In genomic region chr12:36694072-36694471, GRCm38 (mm10) we compare ENCODE assay signal across 26 mouse cellular contexts.
A peak's percentile ranks its signal among the peaks of the same experiment; 100 is the strongest.
DNase-seq lines count a peak whose midpoint lies in the region; ATAC-seq and TF ChIP-seq lines count a peak whose summit lies in the region.
"Had no signal": no experiment of that assay in that cellular context is flagged by ENCODE, and none has a peak within 500 bp of the region (broad histone marks: within the 10 kb centered on the region; RNA-seq: fewer than 3 reads in every experiment).

No protein-coding gene starts in this region.

- no peaks in the 10 kb centered on the region for H3K9me3 ChIP-seq in hindbrain, embryonic 13.5 days
- no peaks in the 10 kb centered on the region for H3K9me3 ChIP-seq in hindbrain, postnatal 0 days (ENCODE audit: low read length)
- no peaks in the 10 kb centered on the region for H3K9me3 ChIP-seq in midbrain, embryonic 13.5 days
- no peaks in the 10 kb centered on the region for H3K9me3 ChIP-seq in midbrain, embryonic 16.5 days (replicated peaks; ENCODE audit: control insufficient read depth, low read length, poor library complexity, severe bottlenecking)
- no peaks in the 10 kb centered on the region for H3K9me3 ChIP-seq in neural tube, embryonic 13.5 days
- H3K9me3 ChIP-seq in neural tube, embryonic 15.5 days (replicated peaks), result no peaks in the 10 kb centered on the region
- H3K9me3 ChIP-seq: embryonic facial prominence, embryonic 12.5 days; embryonic facial prominence, embryonic 15.5 days; G1E had no signal

- no peak overlapping the region for H3K4me3 ChIP-seq in hindbrain, embryonic 13.5 days
- H3K4me3 ChIP-seq in hindbrain, postnatal 0 days (ENCODE audit: low read length), result no peak overlapping the region
- H3K4me3 ChIP-seq in midbrain, embryonic 13.5 days (replicated peaks), result no peak overlapping the region
- H3K4me3 ChIP-seq in midbrain, embryonic 16.5 days (ENCODE audit: low read depth, low read length), result no peak overlapping the region
- H3K4me3 ChIP-seq in neural tube, embryonic 13.5 days, result no peak overlapping the region
- H3K4me3 ChIP-seq in neural tube, embryonic 15.5 days (replicated peaks), result no peak overlapping the region
- H3K4me3 ChIP-seq: embryonic facial prominence, embryonic 12.5 days; embryonic facial prominence, embryonic 15.5 days; gastrocnemius, adult 2 months had no signal

- H3K4me2 ChIP-seq in hindbrain, embryonic 13.5 days, result no peak overlapping the region
- H3K4me2 ChIP-seq in hindbrain, postnatal 0 days (ENCODE audit: low read depth, low read length), result no peak overlapping the region
- no peak overlapping the region for H3K4me2 ChIP-seq in midbrain, embryonic 13.5 days (replicated peaks)
- no peak overlapping the region for H3K4me2 ChIP-seq in midbrain, embryonic 16.5 days (ENCODE audit: low read length)
- H3K4me2 ChIP-seq in neural tube, embryonic 13.5 days, result no peak overlapping the region
- H3K4me2 ChIP-seq in neural tube, embryonic 15.5 days, result no peak overlapping the region
- H3K4me2 ChIP-seq: embryonic facial prominence, embryonic 12.5 days; embryonic facial prominence, embryonic 15.5 days; heart, embryonic 11.5 days had no signal

- peak; percentile 74 for ATAC-seq in hindbrain, embryonic 13.5 days (ENCODE audit: low FRiP score)
- ATAC-seq in hindbrain, postnatal 0 days, result no peak
- ATAC-seq in midbrain, embryonic 13.5 days, result 0 out of 2 replicates have a peak, but pooled peaks have one; percentile 43
- no peak for ATAC-seq in midbrain, embryonic 16.5 days
- ATAC-seq in neural tube, embryonic 13.5 days (ENCODE audit: low read depth), result peak; percentile 85
- ATAC-seq in neural tube, embryonic 15.5 days (ENCODE audit: low FRiP score), result no peak
- ATAC-seq: forebrain, embryonic 14.5 days; forebrain, postnatal 0 days; inflammation-experienced regulatory T-cells, adult 6 months; Patski had no signal

- H3K36me3 ChIP-seq in hindbrain, embryonic 13.5 days, result no peaks in the 10 kb centered on the region
- H3K36me3 ChIP-seq in hindbrain, postnatal 0 days (ENCODE audit: insufficient read depth, low read length), result no peaks in the 10 kb centered on the region; the same call in 1 of the 2 replicates
- no peaks in the 10 kb centered on the region for H3K36me3 ChIP-seq in midbrain, embryonic 13.5 days
- H3K36me3 ChIP-seq in midbrain, embryonic 16.5 days (ENCODE audit: control insufficient read depth, insufficient read depth, low read length), result no peaks in the 10 kb centered on the region
- H3K36me3 ChIP-seq in neural tube, embryonic 13.5 days, result no peaks in the 10 kb centered on the region
- H3K36me3 ChIP-seq in neural tube, embryonic 15.5 days, result no peaks in the 10 kb centered on the region
- H3K36me3 ChIP-seq: embryonic facial prominence, embryonic 12.5 days; embryonic facial prominence, embryonic 15.5 days; G1E had no signal

- whole genome bisulfite sequencing in hindbrain, embryonic 13.5 days, result 70% methylated on average over 2 of the region's 2 CpGs
- WGBS in hindbrain, postnatal 0 days, result 66% methylated on average over 2 of the region's 2 CpGs
- 75% methylated on average over 2 of the region's 2 CpGs for WGBS in midbrain, embryonic 13.5 days
- whole genome bisulfite sequencing in midbrain, embryonic 16.5 days, result 78% methylated on average over 2 of the region's 2 CpGs
- WGBS in neural tube, embryonic 13.5 days, result 70% methylated on average over 2 of the region's 2 CpGs
- WGBS in neural tube, embryonic 15.5 days, result 67% methylated on average over 2 of the region's 2 CpGs

- H3K27me3 ChIP-seq in hindbrain, embryonic 13.5 days, result no peaks in the 10 kb centered on the region
- H3K27me3 ChIP-seq in hindbrain, postnatal 0 days (ENCODE audit: insufficient read depth, low read length), result no peaks in the 10 kb centered on the region
- no peaks in the 10 kb centered on the region for H3K27me3 ChIP-seq in midbrain, embryonic 13.5 days
- no peaks in the 10 kb centered on the region for H3K27me3 ChIP-seq in midbrain, embryonic 16.5 days (ENCODE audit: control insufficient read depth, insufficient read depth, low read depth, low read length)
- no peaks in the 10 kb centered on the region for H3K27me3 ChIP-seq in neural tube, embryonic 13.5 days
- H3K27me3 ChIP-seq in neural tube, embryonic 15.5 days (replicated peaks), result no peaks in the 10 kb centered on the region
- H3K27me3 ChIP-seq: CH12.LX; embryonic facial prominence, embryonic 12.5 days; embryonic facial prominence, embryonic 15.5 days had no signal

- DNase-seq in hindbrain, postnatal 0 days (ENCODE audit: low spot score), result no peak
- DNase-seq in retina, embryonic 14.5 days (ENCODE audit: low spot score), result no peak
- DNase-seq: adrenal gland, postnatal 10 days; adrenal gland, postnatal 36 days; B cell, adult 2 months; cerebellum, adult 11 months; cerebellum, adult 2 months; cerebellum, adult 9-11 months; cerebellum, postnatal 25 days; forebrain, postnatal 0 days; gastrocnemius, adult 2 months; gastrocnemius, postnatal 14 days; heart, adult 11 months had no signal

- no peaks in the 10 kb centered on the region for H3K4me1 ChIP-seq in hindbrain, embryonic 13.5 days (replicated peaks)
- H3K4me1 ChIP-seq in hindbrain, postnatal 0 days (ENCODE audit: insufficient read depth, low read length), result no peaks in the 10 kb centered on the region
- no peaks in the 10 kb centered on the region for H3K4me1 ChIP-seq in midbrain, embryonic 13.5 days (replicated peaks)
- no peaks in the 10 kb centered on the region for H3K4me1 ChIP-seq in midbrain, embryonic 16.5 days (ENCODE audit: control insufficient read depth, insufficient read depth, low read length)
- H3K4me1 ChIP-seq in neural tube, embryonic 13.5 days (replicated peaks), result peaks cover 7% of the 10 kb centered on the region; the same call in 1 of the 2 replicates
- H3K4me1 ChIP-seq in neural tube, embryonic 15.5 days, result no peaks in the 10 kb centered on the region
- H3K4me1 ChIP-seq: embryonic facial prominence, embryonic 12.5 days; embryonic facial prominence, embryonic 15.5 days had no signal

- no peak overlapping the region for H3K27ac ChIP-seq in hindbrain, embryonic 13.5 days
- H3K27ac ChIP-seq in hindbrain, postnatal 0 days, result no peak overlapping the region
- no peak overlapping the region for H3K27ac ChIP-seq in midbrain, embryonic 13.5 days
- no peak overlapping the region for H3K27ac ChIP-seq in midbrain, embryonic 16.5 days (ENCODE audit: low read length)
- no peak overlapping the region for H3K27ac ChIP-seq in neural tube, embryonic 13.5 days (replicated peaks)
- H3K27ac ChIP-seq in neural tube, embryonic 15.5 days (replicated peaks), result no peak overlapping the region
- H3K27ac ChIP-seq: embryonic facial prominence, embryonic 12.5 days; embryonic facial prominence, embryonic 15.5 days; gastrocnemius, adult 2 months had no signal

- no peak for TF ChIP-seq CTCF in hindbrain, postnatal 0 days (IDR thresholded peaks at IDR 0.05; ENCODE audit: low read depth)

- H3K9ac ChIP-seq in hindbrain, embryonic 13.5 days, result no peak overlapping the region
- H3K9ac ChIP-seq in hindbrain, postnatal 0 days (replicated peaks; ENCODE audit: low read length), result no peak overlapping the region
- no peak overlapping the region for H3K9ac ChIP-seq in midbrain, embryonic 13.5 days (replicated peaks)
- H3K9ac ChIP-seq in midbrain, embryonic 16.5 days (ENCODE audit: low read depth, low read length), result no peak overlapping the region
- no peak overlapping the region for H3K9ac ChIP-seq in neural tube, embryonic 13.5 days
- H3K9ac ChIP-seq in neural tube, embryonic 15.5 days (replicated peaks), result no peak overlapping the region
- H3K9ac ChIP-seq: embryonic facial prominence, embryonic 12.5 days; embryonic facial prominence, embryonic 15.5 days; forebrain, postnatal 0 days had no signal

Comparison
In these comparisons a context has a peak if more than half of its experiments do, and no peak if none do; other contexts are left out.
1. ATAC-seq: peak in hindbrain, embryonic 13.5 days (single experiment), midbrain, embryonic 13.5 days (single experiment) and neural tube, embryonic 13.5 days (single experiment); none in hindbrain, postnatal 0 days (single experiment), midbrain, embryonic 16.5 days (single experiment) and neural tube, embryonic 15.5 days (single experiment).